Mouse (Mus musculus) lung, adult 2 months (tissue): ENCODE measurements around the gene Lemd2.

Source experiments
- CTCF ChIP-seq: fragments of 200-500 bp; IDR thresholded peaks from 2 replicates; pipeline ENCODE4 v1.5.1; 2011; ENCODE audit warnings: mild to moderate bottlenecking, low read length, control low read depth; ENCODE audit not compliant: insufficient read depth
- POLR2A ChIP-seq: fragments of 200-500 bp; IDR thresholded peaks from 2 replicates; pipeline ENCODE4 v1.6.1; 2011; ENCODE audit warnings: low read depth, mild to moderate bottlenecking, control low read depth, low read length, borderline replicate concordance; ENCODE audit errors: extremely low read depth

GRCm38 (mm10) chr17:27166901-27167300 is 37.4 kb downstream of the Lemd2 start:
- no peak for TF ChIP-seq CTCF
- no peak; the same call in 1 of the 2 replicates for TF ChIP-seq POLR2A
